Mouse (Mus musculus) heart, embryonic 10.5 days (tissue): ENCODE data around the gene H2-Q6. TPM values are rescaled to one million over a fixed set of nuclear protein-coding genes. Genes with fewer than 3 reads are reported as not detected.
"Not testable (repeated sequence)": the region's sequence is repeated elsewhere in the genome, so short reads cannot be mapped to it uniquely, and the experiment has no call there.

ENCODE experiments used
- DNase-seq: peaks from one replicate; pipeline ENCODE4 v3.0.0-alpha.2; 2017; ENCODE audit warnings: low spot score
- H3K27ac ChIP-seq: fragments of 300-500 bp; sonication (generic); 2 replicates; pipeline ENCODE4 v1.5.1; 2016; ENCODE audit warnings: mild to moderate bottlenecking
- H3K27me3 ChIP-seq: fragments of 300-500 bp; sonication (generic); 2 replicates; pipeline ENCODE4 v1.6.1; 2016; ENCODE audit warnings: mild to moderate bottlenecking; ENCODE audit not compliant: poor library complexity, insufficient read depth, severe bottlenecking
- H3K36me3 ChIP-seq: fragments of 300-500 bp; sonication (generic); 2 replicates; pipeline ENCODE4 v1.6.1; 2016; ENCODE audit warnings: mild to moderate bottlenecking, moderate library complexity
- H3K4me1 ChIP-seq: fragments of 300-500 bp; sonication (generic); 2 replicates; pipeline ENCODE4 v1.6.1; 2016; ENCODE audit warnings: mild to moderate bottlenecking
- H3K4me3 ChIP-seq: fragments of 300-500 bp; sonication (generic); 2 replicates; pipeline ENCODE4 v1.5.1; 2016; ENCODE audit warnings: mild to moderate bottlenecking, moderate library complexity
- H3K9me3 ChIP-seq: fragments of 300-500 bp; sonication (generic); 2 replicates; pipeline ENCODE4 v1.6.1; 2016; ENCODE audit warnings: mild to moderate bottlenecking, moderate library complexity
- WGBS: fragments of 180-500 bp; shearing (Covaris S2); methylation state at CpG from one replicate; pipeline ENCODE4 v1.1.7; 2016; 5-methylcytosine and 5-hydroxymethylcytosine counted together
- polyA plus RNA-seq: library from polyadenylated mRNA; unstranded; fragments of >200 nt; fragmentation: Nextera tagmentation; extraction: Ambion mirVana; gene quantifications from 2 replicates; pipeline ENCODE4 v1.2.1, GENCODE M21; 2016

H2-Q6 gene
- polyA plus RNA-seq, 1 experiment from 2014 or later, result 4.9 TPM

DNA sequence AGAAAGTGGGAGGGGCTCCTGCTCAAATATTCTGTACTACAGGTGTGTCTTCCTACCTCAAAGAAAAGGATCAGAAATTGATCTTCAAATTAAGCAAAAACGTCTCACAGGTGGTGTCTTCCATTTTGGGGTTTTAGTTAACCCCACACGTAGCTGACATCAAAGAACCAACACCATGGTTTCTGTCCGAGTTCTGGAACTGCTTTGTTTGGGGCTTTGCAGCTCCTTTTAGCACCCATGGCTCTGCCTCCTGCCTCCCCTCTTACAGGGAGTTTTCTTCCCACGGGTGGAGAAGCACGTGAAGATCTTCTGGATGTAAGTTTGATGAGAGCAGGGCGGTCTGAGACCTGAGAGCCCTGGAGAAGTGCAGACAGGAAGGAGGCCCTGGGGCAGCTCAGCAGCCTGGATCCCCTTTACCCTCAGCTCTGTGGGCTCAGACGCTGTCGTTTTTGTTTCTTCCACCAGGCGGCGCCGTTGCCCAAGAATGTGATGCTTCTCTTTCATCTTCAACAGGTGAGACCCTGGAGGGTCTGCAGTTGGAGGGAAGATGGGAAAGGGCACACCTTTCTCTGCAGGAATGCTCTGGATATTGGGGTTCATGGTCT, 4.3 kb upstream of the H2-Q6 start:
- peak; percentile 70 for DNase-seq
- not testable (repeated sequence) for H3K4me1 ChIP-seq, H3K36me3 ChIP-seq, H3K9me3 ChIP-seq, H3K4me3 ChIP-seq, H3K27ac ChIP-seq
- peaks cover 42% of the 10 kb centered on the region for H3K27me3 ChIP-seq
- WGBS, result 14% methylated on average over 11 of the region's 11 CpGs

DNA sequence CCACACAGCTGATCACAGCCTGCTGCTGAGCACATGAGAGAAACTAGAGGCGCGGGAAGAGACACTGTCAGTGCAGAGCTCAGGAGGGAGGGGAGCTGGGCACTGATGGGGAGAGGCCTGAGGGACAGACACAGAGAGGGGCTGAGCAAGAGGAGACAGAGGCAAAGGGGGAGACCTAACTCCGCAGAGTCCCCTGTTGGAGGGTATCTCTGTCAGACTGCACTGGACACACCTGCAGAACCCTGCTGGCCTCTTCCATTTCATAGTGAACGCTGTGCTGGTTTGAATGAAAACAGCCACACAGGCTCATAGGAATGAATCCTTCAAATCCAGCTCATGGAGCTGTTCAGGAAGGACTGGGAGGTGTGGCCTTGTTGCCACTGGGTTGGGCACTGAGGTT, 3.3 kb upstream of the H2-Q6 start:
- not testable (repeated sequence) for H3K4me3 ChIP-seq, H3K36me3 ChIP-seq, H3K9me3 ChIP-seq, H3K27ac ChIP-seq
- peaks cover 12% of the 10 kb centered on the region for H3K4me1 ChIP-seq
- DNase-seq, result peak; percentile 74
- H3K27me3 ChIP-seq, result peaks cover 52% of the 10 kb centered on the region
- 87% methylated on average over 4 of the region's 4 CpGs for WGBS

DNA sequence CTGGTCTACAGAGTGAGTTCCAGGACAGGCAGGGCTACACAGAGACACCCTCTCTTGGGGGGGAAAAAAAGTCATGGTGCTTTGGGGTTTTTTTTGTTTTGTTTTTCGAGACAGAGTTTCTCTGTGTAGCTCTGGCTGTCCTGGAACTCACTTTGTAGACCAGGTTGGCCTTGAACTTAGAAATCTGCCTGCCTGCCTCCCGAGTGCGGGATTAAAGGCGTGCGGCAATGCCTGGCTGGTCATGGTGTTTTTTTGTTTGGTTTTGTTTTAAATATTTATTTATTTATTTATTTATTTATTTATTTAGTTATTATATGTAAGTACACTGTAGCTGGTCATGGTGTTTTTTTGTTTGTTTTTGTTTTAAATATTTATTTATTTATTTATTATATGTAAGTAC, 2.3 kb upstream of the H2-Q6 start:
- Histone ChIP-seq H3K27me3 (peaks cover 55% of the 10 kb centered on the region), H3K4me1 (peaks cover 12% of the 10 kb centered on the region)
- peak; percentile 50 for DNase-seq
- H3K27ac ChIP-seq, H3K9me3 ChIP-seq, H3K4me3 ChIP-seq, H3K36me3 ChIP-seq: not testable (repeated sequence)
- WGBS, result 86% methylated on average over 5 of the region's 5 CpGs

DNA sequence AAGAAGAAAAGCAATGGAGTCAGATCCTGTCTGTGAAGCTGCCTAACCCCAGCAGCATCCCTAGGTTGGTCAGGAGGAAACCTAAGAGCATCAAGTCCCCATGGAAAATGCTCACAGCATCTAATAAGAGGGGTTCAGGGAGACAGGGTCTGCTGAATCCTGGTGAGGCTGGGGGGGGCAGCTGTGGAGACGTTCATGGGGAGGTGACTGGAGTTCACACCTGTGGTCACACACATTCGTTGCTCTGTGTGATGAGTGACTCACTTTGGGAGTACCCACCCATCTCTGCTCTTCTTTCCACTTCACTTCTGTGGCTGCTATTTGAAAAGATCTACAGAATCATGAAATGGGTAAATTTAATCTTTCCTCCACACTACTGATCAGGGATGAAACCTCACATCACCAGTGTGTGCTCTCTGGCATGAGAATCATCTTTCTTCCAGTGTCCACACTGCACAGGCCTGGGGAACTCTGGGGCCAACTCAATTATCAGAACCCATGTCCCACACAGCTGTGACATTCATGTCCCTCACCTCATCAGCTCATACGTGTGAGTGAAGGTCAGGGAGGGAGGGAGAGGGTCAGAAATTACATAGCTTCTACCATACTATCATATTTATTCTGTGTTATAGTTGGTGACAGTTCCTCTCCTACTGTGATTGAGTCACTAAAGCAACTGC, 1.4 kb upstream of the H2-Q6 start:
- H3K27me3 ChIP-seq, result peaks cover 59% of the 10 kb centered on the region
- peaks cover 12% of the 10 kb centered on the region for H3K4me1 ChIP-seq
- not testable (repeated sequence) for H3K36me3 ChIP-seq, H3K4me3 ChIP-seq, H3K27ac ChIP-seq, DNase-seq, H3K9me3 ChIP-seq
- 60% methylated on average over 3 of the region's 3 CpGs for WGBS

DNA sequence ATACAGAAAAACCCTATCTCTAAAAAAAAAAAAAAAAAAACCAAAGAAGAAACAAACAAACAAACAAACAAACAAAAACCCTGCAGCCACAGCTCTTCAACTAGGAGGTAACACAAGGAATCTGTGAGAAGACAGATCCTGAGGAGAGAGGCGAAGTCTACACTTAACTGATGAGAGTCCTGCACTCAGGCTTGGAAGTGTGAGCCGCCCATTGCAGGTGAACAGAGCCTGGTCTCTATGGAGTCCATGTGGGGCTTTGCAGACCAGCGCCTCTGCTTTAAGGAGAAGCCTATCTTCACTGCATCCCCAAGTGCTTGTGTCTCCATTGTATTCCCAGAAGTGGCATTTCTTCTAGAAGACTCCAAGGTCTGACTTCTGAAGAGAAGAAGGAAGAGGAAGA, 544 bp upstream of the H2-Q6 start:
- not testable (repeated sequence) for H3K9me3 ChIP-seq, H3K36me3 ChIP-seq, H3K4me3 ChIP-seq, H3K27ac ChIP-seq
- 72% methylated on average over 3 of the region's 3 CpGs for WGBS
- DNase-seq, result peak; percentile 74
- Histone ChIP-seq H3K4me1 (peaks cover 12% of the 10 kb centered on the region), H3K27me3 (peaks cover 57% of the 10 kb centered on the region)

DNA sequence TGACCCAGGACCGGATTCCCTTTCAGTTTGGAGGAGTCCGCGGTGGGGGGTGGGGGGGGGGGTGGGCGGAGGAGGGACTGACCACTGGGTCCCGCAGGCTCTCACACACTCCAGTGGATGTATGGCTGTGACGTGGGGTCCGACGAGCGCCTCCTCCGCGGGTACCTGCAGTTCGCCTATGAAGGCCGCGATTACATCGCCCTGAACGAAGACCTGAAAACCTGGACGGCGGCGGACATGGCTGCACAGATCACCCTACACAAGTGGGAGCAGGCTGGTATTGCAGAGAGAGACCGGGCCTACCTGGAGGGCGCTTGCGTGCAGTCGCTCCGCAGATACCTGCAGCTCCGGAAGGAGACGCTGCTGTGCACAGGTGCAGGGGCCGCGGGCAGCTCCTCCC, 824 bp downstream of the H2-Q6 start:
- H3K27ac ChIP-seq, H3K9me3 ChIP-seq, H3K36me3 ChIP-seq: not testable (repeated sequence)
- 8% methylated on average over 28 of the region's 28 CpGs for WGBS
- peak; percentile 78 for DNase-seq
- H3K4me3 ChIP-seq, result peak overlapping the region; percentile 49
- peaks cover 12% of the 10 kb centered on the region for H3K4me1 ChIP-seq
- peaks cover 56% of the 10 kb centered on the region for H3K27me3 ChIP-seq

DNA sequence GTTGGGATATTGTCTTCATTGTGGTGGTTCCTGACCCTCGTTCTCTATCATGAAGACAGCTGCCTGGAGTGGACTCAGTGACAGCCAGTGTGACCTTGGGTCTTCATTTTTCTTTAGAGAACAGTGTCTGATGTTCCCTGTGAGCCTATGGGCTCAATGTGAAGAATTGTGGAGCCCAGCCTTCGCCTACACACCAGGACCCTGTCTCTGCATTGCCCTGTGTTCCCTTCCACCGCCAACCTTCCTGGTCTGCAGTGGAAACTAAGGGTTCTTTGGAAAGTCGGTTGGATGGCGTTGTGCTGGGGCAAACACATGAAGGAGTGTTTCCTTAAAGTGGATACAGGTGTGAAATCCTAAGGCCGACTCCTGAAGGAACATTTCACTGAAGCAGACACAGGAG, 4.2 kb downstream of the H2-Q6 start:
- H3K9me3 ChIP-seq, H3K4me3 ChIP-seq, H3K27ac ChIP-seq, H3K36me3 ChIP-seq: not testable (repeated sequence)
- Histone ChIP-seq H3K4me1 (peaks cover 12% of the 10 kb centered on the region), H3K27me3 (peaks cover 45% of the 10 kb centered on the region)
- DNase-seq, result peak; percentile 58
- 80% methylated on average over 6 of the region's 6 CpGs for WGBS

DNA sequence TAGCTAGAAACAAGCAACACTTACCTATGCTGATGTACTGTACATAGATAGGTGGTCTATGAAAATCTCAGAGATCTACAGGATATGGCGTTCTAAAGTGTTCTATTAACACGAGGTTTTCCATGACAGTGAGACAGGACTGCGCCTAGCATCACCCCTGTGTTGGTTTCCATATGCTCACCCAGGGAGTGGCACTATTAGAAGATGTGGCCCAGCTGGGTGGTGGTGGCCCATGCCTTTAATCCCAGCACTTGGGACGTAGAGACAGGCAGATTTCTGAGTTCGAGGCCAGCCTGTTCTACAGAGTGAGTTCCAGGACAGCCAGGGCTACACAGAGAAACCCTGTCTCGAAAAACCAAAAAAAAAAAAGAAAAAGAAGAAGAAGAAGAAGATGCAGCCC, 6.0 kb downstream of the H2-Q6 start:
- 82% methylated on average over 6 of the region's 6 CpGs for WGBS
- not testable (repeated sequence) for H3K4me3 ChIP-seq, H3K27ac ChIP-seq, H3K4me1 ChIP-seq, H3K9me3 ChIP-seq, H3K36me3 ChIP-seq
- peaks cover 37% of the 10 kb centered on the region for H3K27me3 ChIP-seq
- DNase-seq, result peak; percentile 66

DNA sequence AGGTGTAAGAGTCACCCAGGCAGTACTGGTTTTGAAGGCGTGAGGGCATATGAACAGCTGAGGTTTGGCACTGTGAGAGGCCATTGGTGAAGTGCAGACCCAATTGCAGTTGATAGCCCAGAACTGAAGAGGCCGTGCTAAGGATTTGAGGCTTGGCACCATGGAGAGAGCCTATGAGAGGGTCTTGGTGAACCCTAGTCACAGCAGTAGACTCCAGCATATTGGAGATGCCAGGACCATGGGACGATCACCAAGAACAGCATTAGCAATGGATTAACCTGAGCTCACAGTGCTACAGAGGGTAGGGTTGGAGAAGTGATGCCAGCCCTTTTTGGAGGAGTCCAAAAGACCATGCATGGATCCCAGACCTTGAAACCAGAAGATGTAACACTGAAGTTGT, 7.5 kb downstream of the H2-Q6 start:
- peak; percentile 51 for DNase-seq
- not testable (repeated sequence) for H3K36me3 ChIP-seq, H3K9me3 ChIP-seq, H3K4me3 ChIP-seq, H3K27ac ChIP-seq, H3K4me1 ChIP-seq
- WGBS, result 75% methylated on average over 3 of the region's 3 CpGs
- H3K27me3 ChIP-seq, result peaks cover 31% of the 10 kb centered on the region

DNA sequence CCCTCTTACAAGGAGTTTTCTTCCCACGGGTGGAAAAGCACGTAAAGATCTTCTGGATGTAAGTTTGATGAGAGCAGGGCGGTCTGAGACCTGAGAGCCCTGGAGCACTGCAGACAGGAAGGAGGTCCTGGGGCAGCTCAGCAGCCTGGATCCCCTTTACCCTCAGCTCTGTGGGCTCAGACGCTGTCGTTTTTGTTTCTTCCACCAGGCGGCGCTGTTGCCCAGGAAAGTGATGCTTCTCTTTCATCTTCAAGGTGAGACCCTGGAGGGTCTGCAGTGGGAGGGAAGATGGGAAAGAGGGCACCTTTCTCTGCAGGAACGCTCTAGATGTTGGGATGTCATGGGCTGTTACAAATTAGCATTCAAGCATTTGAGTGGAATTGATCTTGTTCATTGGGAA, 10.2 kb downstream of the H2-Q6 start:
- H3K4me1 ChIP-seq, H3K36me3 ChIP-seq, H3K27ac ChIP-seq, H3K9me3 ChIP-seq, H3K4me3 ChIP-seq: not testable (repeated sequence)
- DNase-seq, result peak; percentile 77
- 8% methylated on average over 8 of the region's 8 CpGs for WGBS
- H3K27me3 ChIP-seq, result peaks cover 37% of the 10 kb centered on the region

DNA sequence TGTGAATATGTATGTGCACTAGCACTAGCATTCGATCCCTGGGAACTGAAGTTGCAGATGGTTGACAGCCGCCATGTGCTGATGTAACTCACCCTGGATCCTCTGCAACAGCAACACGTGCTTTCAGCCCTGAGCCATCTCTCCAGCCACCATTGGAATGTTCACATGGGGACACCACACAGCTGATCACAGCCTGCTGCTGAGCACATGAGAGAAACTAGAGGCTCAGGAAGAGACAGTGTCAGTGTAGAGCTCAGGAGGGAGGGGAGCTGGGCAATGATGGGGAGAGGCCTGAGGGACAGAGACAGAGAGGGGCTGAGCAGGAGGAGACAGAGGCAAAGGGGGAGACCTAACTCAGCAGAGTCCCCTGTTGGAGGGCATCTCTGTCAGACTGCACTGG, 10.9 kb downstream of the H2-Q6 start:
- peaks cover 45% of the 10 kb centered on the region for H3K27me3 ChIP-seq
- not testable (repeated sequence) for H3K4me1 ChIP-seq, H3K4me3 ChIP-seq, H3K9me3 ChIP-seq, H3K36me3 ChIP-seq, H3K27ac ChIP-seq
- DNase-seq, result peak; percentile 75
- WGBS, result 68% methylated on average over 3 of the region's 3 CpGs

DNA sequence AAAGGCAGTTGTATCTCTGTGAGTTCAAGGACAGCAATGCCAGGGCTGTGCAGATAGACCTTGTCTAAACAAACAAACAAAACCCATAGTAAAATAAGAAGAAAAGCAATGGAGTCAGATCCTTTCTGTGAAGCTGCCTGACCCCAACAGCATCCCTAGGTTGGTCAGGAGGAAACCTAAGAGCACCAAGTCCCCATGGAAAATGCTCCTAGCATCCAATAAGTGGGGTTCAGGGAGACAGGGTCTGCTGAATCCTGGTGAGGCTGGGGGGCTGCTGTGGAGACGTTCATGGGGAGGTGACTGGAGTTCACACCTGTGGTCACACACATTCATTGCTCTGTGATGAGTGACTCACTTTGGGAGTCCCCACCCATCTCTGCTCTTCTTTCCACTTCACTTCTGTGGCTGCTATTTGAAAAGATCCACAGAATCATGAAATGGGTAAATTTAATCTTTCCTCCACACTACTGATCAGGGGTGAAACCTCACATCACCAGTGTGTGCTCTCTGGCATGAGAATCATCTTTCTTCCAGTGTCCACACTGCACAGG, 12.8 kb downstream of the H2-Q6 start:
- H3K27me3 ChIP-seq, result peaks cover 46% of the 10 kb centered on the region
- WGBS, result 48% methylated on average over 1 of the region's 1 CpGs
- H3K4me3 ChIP-seq, H3K27ac ChIP-seq, H3K9me3 ChIP-seq, H3K4me1 ChIP-seq, H3K36me3 ChIP-seq: not testable (repeated sequence)
- DNase-seq, result peak; percentile 57

DNA sequence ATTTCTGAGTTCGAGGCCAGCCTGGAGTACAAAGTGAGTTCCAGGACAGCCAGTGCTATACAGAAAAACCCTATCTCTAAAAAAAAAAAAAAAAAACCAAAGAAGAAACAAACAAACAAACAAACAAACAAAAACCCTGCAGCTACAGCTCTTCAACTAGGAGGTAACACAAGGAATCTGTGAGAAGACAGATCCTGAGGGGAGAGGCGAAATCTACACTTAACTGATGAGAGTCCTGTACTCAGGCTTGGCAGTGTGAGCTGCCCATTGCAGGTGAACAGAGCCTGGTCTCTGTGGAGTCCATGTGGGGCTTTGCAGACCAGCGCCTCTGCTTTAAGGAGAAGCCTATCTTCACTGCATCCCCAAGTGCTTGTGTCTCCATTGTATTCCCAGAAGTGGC, 13.7 kb downstream of the H2-Q6 start:
- 74% methylated on average over 3 of the region's 3 CpGs for WGBS
- H3K9me3 ChIP-seq, H3K27ac ChIP-seq, H3K36me3 ChIP-seq, H3K4me1 ChIP-seq, H3K4me3 ChIP-seq: not testable (repeated sequence)
- peak; percentile 38 for DNase-seq
- H3K27me3 ChIP-seq, result peaks cover 53% of the 10 kb centered on the region

DNA sequence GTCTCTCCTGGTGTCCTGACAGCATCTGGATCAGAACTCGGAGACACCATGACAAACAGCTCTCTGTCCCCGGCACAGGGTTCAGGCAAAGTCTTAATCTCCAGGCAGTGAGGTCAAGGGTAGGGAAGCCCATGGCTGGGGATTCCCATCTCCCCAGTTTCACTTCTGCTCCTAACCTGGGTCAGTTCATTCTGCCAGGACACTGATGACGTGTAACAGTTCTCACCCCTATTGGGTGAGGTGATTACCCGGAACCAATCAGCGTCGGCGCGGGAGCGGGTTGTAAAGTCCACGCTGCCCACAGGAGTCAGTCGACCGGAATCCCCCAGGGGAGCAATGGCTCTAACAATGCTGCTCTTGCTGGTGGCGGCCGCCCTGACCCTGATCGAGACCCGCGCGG, 14.2 kb downstream of the H2-Q6 start, which contains the start of gene H2-Q7:
H2-Q7 (plus strand) TSS at position 271 of the 400 bp plus-strand sequence.
- 3% methylated on average over 18 of the region's 18 CpGs for WGBS
- H3K27me3 ChIP-seq, result peaks cover 54% of the 10 kb centered on the region
- H3K27ac ChIP-seq, H3K9me3 ChIP-seq, H3K4me1 ChIP-seq, H3K36me3 ChIP-seq: not testable (repeated sequence)
- peak within 1 kb of the TSS; percentile 55 for H3K4me3 ChIP-seq
- DNase-seq, result peak; percentile 79
